Mouse (Mus musculus) spleen, adult 2 months (tissue): ENCODE results near the gene Csde1. TPM values are rescaled to one million over a fixed set of nuclear protein-coding genes. Genes with fewer than 3 reads are reported as not detected.

ENCODE experiments used
- DNase-seq, 2 experiments: peaks; one replicate each; pipeline versions ENCODE4 v3.0.0 to v3.0.0-alpha.2; 2012 to 2021; ENCODE audit warnings: low spot score in 2 of 2, low read depth in 1 of 2
- H3K27ac ChIP-seq: fragments of 200-500 bp; 2 replicates; pipeline ENCODE4 v1.5.1; 2012; ENCODE audit warnings: low read length, inconsistent platforms; ENCODE audit not compliant: insufficient read depth
- H3K27me3 ChIP-seq: fragments of 200-500 bp; 2 replicates; pipeline ENCODE4 v1.6.1; 2012; ENCODE audit warnings: mild to moderate bottlenecking, moderate library complexity, low read length, inconsistent platforms; ENCODE audit not compliant: control insufficient read depth, insufficient read depth
- H3K36me3 ChIP-seq: fragments of 200-500 bp; 2 replicates; pipeline ENCODE4 v1.6.1; 2012; ENCODE audit warnings: mild to moderate bottlenecking, low read length, inconsistent platforms; ENCODE audit not compliant: control insufficient read depth, insufficient read depth
- H3K4me1 ChIP-seq: fragments of 200-500 bp; 2 replicates; pipeline ENCODE4 v1.6.1; 2011; ENCODE audit warnings: inconsistent platforms; ENCODE audit not compliant: control insufficient read depth, insufficient read depth, insufficient read length
- H3K4me3 ChIP-seq: fragments of 200-500 bp; 2 replicates; pipeline ENCODE4 v1.5.1; 2011; ENCODE audit warnings: mild to moderate bottlenecking, inconsistent platforms; ENCODE audit not compliant: insufficient read depth, insufficient read length; ENCODE audit errors: extremely low read depth
- CTCF ChIP-seq: fragments of 200-500 bp; IDR thresholded peaks from 2 replicates; pipeline ENCODE4 v1.5.1; 2011; ENCODE audit warnings: mild to moderate bottlenecking, inconsistent platforms; ENCODE audit not compliant: insufficient read depth, insufficient read length, insufficient replicate concordance; ENCODE audit errors: extremely low read depth
- POLR2A ChIP-seq: fragments of 200-500 bp; IDR thresholded peaks from 2 replicates; pipeline ENCODE4 v1.6.1; 2011; ENCODE audit warnings: low read depth, low read length, inconsistent platforms
- WGBS: fragments of 180-500 bp; shearing (Covaris S2); methylation state at CpG from one replicate; pipeline ENCODE4 v1.1.7; 2018; 5-methylcytosine and 5-hydroxymethylcytosine counted together
- polyA plus RNA-seq: library from polyadenylated mRNA; depleted of rRNA; stranded (reverse); fragments of >200 nt; gene quantifications from 2 replicates; pipeline ENCODE4 v1.2.3, GENCODE M21; 2012; rRNA removed

The Csde1 gene
- 13.6 and 17.1 TPM in 2 replicates for polyA plus RNA-seq

- under 1% methylated on average over 55 of the region's 55 CpGs for WGBS
- Histone ChIP-seq H3K4me3 (peak within 1 kb of the TSS; percentile 88), H3K27ac (peak within 1 kb of the TSS; percentile 98), H3K36me3 (no peaks in the 10 kb centered on the region), H3K27me3 (no peaks in the 10 kb centered on the region), H3K4me1 (peaks cover 9% of the 10 kb centered on the region)
- peak; percentile 96 for DNase-seq
- no peak for TF ChIP-seq CTCF
- TF ChIP-seq POLR2A: peak; percentile 82
These were observed at the start of gene Csde1 for GRCm38 (mm10) chr3:103020249-103020942. Csde1 (plus strand) TSS chr3:103020426.

DNA sequence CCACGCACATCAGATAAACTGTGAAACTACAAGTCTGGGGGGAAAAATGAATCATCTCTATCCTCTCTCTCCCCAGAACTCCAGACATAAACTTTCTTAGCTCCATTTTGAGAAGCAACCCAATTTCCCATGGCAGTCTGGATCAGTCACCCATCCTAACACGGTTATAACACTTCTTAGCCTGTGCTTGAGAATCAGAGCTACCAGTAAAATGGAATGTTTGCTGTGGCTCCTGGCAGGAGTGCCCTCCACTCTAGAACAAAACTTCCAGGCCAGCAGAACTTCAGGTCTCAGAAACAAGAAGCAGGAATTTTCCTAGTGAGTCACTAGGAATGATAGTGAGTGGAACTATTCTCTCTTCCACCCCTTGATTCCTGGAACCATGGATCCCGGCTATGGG, 49.7 kb upstream of the Csde1 start:
- 86% methylated on average over 3 of the region's 3 CpGs for WGBS
- DNase-seq: no peak
- no peaks in the 10 kb centered on the region for H3K4me1 ChIP-seq
- no peak overlapping the region for H3K4me3 ChIP-seq
- no peaks in the 10 kb centered on the region for H3K36me3 ChIP-seq
- no peak for TF ChIP-seq CTCF
- TF ChIP-seq POLR2A: no peak
- no peak overlapping the region for H3K27ac ChIP-seq
- H3K27me3 ChIP-seq: no peaks in the 10 kb centered on the region

GRCm38 (mm10) chr3:102976906-102977305, 43.3 kb upstream of the Csde1 start:
- TF ChIP-seq CTCF: no peak
- no peak for TF ChIP-seq POLR2A

DNA sequence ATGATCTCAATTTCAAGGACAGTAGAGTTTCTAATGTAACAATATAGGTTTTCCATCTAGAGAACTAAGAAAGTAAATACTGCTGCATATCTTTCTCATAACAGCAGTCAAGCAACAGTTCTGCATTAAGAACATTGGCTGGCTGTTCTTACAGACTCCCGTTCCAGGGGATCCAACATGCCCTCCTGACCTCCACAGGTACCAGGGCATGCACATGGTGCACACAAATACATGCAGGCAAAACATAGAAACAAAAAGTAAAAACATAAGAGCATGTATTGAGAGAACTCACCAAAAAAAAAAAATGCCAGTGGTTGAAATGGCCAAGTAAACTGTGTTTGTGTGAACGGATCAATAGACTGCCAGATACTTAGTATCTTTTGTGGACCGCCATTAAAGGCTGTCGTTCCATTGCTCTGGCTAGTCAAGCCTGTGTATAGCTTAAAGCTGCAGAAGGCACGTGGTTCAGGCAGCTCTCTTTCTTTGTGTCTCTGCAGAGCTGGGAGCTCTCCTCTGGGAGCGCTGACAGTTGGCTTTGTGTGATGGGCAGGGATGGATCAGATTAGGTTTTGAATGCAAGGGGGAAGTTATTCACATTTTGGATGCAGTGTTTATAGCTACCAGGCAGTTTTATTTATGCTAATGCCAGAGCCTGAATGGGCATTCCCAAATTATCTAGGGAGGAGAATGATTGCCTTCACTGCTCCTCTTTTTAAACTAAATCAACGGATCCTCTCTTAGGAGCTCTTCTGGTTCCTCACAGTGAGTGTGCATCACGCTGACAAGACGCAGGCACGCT, 40.5 kb upstream of the Csde1 start:
- Histone ChIP-seq H3K36me3 (no peaks in the 10 kb centered on the region), H3K27ac (no peak overlapping the region), H3K4me3 (no peak overlapping the region), H3K4me1 (no peaks in the 10 kb centered on the region), H3K27me3 (no peaks in the 10 kb centered on the region)
- TF ChIP-seq CTCF (no peak), POLR2A (no peak)
- WGBS: 78% methylated on average over 10 of the region's 10 CpGs
- no peak for DNase-seq

More at GRCm38 (mm10) chr3:102976906-102977305, 43.3 kb upstream of the Csde1 start:
- no peak for DNase-seq
- no peaks in the 10 kb centered on the region for H3K4me1 ChIP-seq
- H3K27ac ChIP-seq: no peak overlapping the region
- WGBS: 77% methylated on average over 4 of the region's 4 CpGs
- H3K27me3 ChIP-seq: no peaks in the 10 kb centered on the region
- H3K36me3 ChIP-seq: no peaks in the 10 kb centered on the region
- no peak overlapping the region for H3K4me3 ChIP-seq

DNA sequence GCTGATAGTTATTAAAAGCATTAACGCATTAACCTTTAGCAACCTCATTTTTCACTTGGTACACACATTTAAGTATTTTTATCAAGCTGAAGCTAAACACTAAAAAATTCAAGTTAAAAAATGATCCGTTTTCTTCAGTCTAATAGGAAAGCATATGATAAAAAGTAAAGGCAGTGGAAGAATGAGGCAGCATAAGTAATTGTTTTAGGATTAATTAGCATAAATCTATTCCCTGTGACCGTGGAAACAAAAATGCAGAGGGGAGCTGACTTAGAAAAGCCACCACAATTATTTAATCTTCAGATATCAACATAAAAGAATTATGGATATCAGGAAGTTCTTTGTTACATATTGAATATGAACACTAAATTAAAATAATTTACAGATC, 39.9 kb upstream of the Csde1 start:
- H3K27ac ChIP-seq: no peak overlapping the region
- no peak overlapping the region for H3K4me3 ChIP-seq
- H3K27me3 ChIP-seq: no peaks in the 10 kb centered on the region
- no peaks in the 10 kb centered on the region for H3K36me3 ChIP-seq
- WGBS: 84% methylated on average over 3 of the region's 3 CpGs
- TF ChIP-seq CTCF (no peak), POLR2A (no peak)
- no peaks in the 10 kb centered on the region for H3K4me1 ChIP-seq
- no peak for DNase-seq

GRCm38 (mm10) chr3:102991041-102991440, 29.2 kb upstream of the Csde1 start:
- no peak overlapping the region for H3K4me3 ChIP-seq
- WGBS: 87% methylated on average over 8 of the region's 8 CpGs
- TF ChIP-seq POLR2A: no peak
- TF ChIP-seq CTCF: no peak
- no peaks in the 10 kb centered on the region for H3K36me3 ChIP-seq
- H3K4me1 ChIP-seq: no peaks in the 10 kb centered on the region; the same call in 1 of the 2 replicates
- H3K27ac ChIP-seq: no peak overlapping the region
- DNase-seq: no peak
- H3K27me3 ChIP-seq: no peaks in the 10 kb centered on the region
